Mouse (Mus musculus): ENCODE results near the gene H1f0.
A peak's percentile ranks its signal among the peaks of the same experiment; 100 is the strongest.
"Not testable (repeated sequence)": the region's sequence is repeated elsewhere in the genome, so short reads cannot be mapped to it uniquely, and the experiment has no call there.

H1f0 gene

DNA sequence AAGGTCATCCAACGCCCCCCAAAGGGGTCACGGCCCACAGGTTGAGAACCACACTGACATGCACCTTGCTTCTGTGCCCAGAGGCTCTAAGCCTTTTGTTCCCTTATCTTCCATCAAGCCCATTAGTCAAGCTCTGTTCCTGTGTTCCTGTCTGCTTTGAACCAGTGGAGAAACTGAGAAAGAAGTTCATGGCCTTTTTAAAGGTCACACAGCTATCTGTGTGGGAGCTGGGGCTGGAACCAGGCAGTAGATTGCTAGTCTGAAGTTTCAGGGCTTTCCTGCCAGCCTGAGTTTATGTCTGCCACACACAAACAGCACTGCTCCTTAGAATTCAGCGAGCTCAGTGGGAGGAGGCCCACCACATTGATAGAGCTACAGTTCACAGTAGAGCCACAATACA, 25.2 kb upstream of the H1f0 start:
- DNase-seq (ENCODE audit: low spot score in 2 of 2) = no peak

- no peak for DNase-seq (ENCODE audit: low spot score in 2 of 2)
These were observed 22.7 kb upstream of the H1f0 start for GRCm38 (mm10) chr15:79005581-79005980.

- no peak for DNase-seq (ENCODE audit: low spot score in 2 of 2)
These were observed 21.6 kb upstream of the H1f0 start for GRCm38 (mm10) chr15:79006638-79007037.

GRCm38 (mm10) chr15:79007059-79007458, 21.2 kb upstream of the H1f0 start:
- no peak for DNase-seq (ENCODE audit: low spot score in 2 of 2)

GRCm38 (mm10) chr15:79007836-79008235, 20.4 kb upstream of the H1f0 start:
- DNase-seq (ENCODE audit: low spot score in 2 of 2) = not testable (repeated sequence)

DNA sequence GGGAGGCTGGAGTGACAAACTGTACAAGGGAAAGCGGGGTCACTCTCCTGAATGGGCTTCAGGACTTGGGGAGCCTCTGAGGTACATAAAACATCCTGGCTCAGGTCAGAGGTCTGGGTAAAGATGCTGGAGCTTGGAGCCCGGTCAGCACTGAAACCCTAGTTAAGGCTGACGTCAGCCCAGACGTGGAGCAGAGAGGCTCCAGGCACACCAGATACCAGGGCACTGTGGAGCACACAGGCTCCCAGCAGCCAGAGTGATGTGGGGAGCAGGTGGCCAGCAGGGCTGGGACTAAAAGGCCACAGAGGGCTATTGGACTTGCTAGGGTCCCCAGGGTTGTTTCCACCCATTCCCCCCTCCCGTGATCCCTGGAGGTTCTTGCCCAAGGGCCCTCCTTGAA, 18.5 kb upstream of the H1f0 start:
- DNase-seq (ENCODE audit: low spot score in 2 of 2) = no peak

GRCm38 (mm10) chr15:79011550-79011949, 16.7 kb upstream of the H1f0 start:
- no peak for DNase-seq (ENCODE audit: low spot score in 2 of 2)

- DNase-seq (ENCODE audit: low spot score in 2 of 2) = peak in 1 of 2 experiments; percentile 53
These were observed 14.9 kb upstream of the H1f0 start for GRCm38 (mm10) chr15:79013382-79013781.

DNA sequence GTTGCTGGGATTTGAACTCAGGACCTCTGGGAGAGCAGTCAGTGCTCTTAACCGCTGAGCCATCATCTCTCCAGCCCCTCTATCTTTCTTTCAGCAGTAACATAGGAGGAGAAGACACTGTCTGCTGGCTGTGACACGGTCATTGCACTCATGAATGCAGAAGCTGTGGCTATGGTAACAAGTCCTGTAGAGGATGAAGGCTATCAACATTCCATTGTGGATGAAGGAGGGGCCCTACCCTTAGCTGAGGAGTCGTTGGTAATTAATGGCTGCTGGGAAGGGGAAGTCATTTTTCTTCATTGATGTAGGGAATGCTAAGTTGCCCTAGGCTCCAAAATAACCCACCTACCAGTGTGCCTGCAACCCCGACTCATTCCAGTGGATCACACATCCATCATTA, 10.1 kb upstream of the H1f0 start:
- no peak for DNase-seq (ENCODE audit: low spot score in 2 of 2)

DNA sequence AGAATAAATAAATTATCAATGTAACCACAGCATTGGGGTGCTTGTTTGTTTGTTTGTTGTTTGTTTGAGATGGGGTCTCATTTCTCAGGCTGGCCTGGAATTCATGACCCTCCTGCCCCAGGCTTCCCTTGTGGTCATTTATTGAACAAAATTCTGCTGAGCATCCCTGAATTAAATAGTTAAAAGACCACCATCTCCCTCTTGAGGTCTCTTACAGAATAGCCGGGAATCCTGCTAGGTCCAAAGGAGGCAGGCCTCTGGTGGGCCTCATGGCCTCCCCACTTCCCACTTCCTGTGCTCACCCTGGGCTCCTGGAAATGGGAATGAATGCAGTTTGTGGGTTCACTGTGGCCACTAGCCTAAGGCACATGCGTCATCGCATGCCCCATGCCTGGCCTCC, 9.4 kb upstream of the H1f0 start:
- DNase-seq (ENCODE audit: low spot score in 2 of 2) = no peak

DNA sequence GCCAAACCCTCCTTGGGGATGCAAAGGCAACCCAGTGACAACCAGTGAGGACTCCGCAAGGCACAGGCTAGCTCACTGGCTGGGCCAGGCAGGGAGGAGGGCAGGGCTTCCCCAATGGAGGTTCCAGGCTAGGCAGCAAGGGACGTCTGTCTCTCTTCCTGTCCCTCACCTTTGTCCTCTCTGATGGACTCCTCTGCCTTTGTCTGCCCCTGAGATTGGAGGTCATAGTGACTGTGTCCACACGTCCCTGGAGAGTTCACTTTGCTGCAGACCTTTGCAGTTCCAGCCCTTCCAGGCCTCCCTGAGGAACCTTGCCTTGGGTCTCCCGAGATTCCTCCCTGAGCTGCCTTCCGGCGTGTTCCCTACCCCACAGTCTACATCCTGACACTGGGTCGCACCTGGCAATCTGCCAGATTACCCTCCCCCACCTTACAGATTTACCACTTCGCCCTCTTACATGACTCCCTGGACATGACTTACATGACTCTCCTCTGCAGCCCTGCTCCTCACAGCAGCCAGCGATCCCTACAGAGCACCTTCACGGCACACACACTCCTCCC, 5.5 kb upstream of the H1f0 start:
- DNase-seq (ENCODE audit: low spot score in 2 of 2) = no peak

DNA sequence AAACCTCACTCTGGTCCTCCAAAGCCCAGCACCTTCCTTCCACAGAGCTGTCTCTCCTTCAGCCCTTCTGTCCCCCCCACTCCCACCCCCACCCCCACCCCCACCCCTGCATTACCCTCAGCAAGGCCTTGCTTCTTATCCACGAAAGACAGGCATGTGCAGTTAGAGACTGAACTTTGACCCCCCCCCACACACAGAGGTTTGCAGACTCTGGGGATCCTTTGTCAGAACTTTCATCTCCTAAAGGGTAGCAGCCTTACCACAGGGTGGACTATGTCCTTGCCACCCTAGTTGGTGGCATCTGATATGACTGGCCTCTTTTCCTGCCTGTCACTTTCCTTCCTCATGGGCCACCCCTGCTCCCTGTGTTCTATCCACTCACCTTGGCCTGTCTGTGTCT, 4.9 kb upstream of the H1f0 start:
- DNase-seq (ENCODE audit: low spot score in 2 of 2) = no peak

DNA sequence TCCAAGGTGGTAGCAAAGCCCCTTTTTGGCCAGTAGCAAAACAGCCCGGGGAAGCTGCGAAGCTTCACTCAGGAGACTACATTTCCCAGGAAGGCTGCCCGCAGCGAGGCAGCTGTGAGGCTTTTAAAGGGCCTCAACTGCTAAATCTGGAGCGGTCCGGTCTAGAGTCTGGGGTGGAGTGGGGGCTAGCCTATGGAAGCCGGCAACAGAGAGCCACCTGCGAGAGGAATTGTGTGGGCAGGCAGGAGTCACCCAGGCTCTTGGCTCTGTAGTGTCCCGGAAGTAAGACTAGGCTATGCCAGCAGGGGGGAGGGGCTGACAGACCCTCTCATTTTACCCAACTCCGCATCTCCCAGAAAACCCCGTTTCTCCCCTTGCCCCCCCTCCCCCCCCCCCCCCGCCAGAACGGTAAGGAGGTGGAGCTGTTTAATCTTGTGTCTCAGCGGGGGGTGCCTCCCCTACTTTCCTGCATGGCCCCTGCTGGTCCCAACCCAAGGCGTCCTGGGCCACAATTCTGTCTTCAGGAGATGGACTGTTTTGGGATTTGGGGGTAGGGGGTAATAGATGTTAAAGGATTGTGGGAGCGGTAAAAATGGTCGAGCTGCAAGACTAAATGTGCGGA, 2.5 kb upstream of the H1f0 start:
- no peak for DNase-seq (ENCODE audit: low spot score in 2 of 2)

DNA sequence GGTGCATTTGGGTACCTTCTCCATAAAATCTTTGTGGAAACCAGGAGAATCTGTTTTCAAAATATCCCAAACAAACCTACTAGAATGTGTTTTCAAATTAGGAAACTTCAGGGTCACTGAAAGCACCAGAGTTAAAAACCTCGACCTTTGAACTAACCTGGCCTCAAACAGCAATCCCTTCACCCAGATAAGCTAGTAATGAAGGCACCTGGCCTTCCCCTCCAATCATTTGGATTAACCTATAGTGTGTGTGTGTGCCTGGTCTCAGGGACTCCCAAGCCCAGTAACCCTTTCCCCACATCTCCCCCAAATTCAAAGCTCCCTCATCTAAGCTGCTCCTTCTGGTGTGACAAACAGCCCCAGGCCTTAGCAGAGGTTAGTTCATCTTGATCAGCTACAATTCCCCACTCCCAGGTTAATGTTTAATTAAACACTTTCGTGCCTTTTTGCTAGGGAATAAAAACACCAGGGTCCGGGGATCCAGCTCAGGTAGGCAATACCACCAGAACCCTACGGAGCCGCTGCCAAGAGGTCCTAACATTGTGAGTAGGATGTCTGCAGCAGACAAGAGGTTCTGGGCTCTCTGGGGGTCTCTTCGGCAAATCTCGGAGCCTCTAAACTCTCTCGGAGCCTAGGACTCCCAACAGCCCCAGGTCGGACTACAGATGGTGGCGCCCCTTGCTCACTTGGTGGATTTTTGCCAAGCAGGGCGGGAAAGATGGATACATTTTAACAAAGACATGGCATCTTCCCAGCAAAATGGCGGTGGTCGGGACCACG, 1.5 kb upstream of the H1f0 start:
- peak in 1 of 2 experiments; percentile 73 for DNase-seq (ENCODE audit: low spot score in 2 of 2)

DNA sequence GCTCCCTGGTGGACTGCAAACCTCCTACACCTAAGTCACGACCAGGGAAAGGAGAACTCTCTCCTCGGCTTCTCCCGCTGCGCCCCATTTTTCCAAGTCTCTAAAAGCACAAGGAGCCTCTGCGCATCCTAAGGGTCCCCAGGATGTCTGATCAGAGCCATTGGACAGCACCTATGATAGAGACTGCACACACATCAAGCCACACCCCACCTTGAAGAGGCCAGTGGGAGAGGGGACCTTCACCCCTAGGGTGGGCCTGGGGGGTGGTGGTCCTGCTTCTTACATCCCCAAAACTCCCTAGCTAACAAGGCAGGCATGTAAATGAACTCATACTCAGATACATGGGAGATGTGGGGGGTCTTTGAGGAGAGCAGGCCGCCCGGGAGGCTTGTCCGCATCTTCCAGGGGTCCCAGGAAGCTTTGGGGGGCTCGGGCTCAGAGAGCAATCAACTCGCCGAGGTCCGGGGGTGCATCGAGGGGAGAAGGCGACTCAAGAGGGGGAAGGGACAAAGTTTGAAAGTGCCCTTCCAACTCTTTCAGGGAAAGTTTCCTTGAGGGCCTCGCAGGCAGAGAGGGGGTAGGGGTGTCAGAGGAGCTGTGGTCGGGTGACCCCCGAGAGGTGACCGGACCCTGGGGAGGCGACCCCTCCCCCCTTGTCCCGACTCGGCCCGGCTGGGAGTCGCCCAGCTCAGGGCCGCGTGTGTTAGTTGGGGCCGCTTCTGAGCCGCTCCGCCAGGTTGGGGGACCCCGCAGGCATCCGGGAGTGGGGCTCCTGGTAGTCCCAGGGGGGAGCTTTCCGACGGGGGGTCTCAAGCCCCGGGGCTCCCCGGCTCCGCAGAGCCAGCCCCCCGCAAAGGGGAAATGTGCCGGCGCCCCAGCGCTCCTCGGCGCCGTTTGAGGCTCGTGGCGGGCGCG, 702 bp upstream of the H1f0 start:
- peak in 1 of 2 experiments; percentile 50 for DNase-seq (ENCODE audit: low spot score in 2 of 2)

DNA sequence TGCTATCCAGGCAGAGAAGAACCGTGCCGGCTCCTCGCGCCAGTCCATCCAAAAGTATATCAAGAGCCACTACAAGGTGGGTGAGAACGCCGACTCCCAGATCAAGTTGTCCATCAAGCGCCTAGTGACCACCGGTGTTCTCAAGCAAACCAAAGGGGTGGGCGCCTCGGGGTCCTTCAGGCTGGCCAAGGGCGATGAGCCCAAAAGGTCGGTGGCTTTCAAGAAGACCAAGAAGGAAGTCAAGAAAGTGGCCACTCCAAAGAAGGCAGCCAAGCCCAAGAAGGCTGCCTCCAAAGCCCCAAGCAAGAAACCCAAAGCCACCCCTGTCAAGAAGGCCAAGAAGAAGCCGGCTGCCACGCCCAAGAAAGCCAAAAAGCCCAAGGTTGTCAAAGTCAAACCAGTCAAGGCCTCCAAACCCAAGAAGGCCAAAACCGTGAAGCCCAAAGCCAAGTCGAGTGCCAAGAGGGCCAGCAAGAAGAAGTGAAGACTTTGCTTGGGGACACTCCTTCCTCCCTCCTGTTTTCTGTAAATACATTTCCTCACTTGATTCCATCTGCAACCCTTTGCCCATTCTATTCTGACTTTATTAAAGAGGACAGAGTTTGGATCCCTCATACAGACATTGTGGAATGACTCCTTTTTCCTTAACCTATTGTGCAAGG, 704 bp downstream of the H1f0 start:
- DNase-seq (ENCODE audit: low spot score in 2 of 2) = no peak

DNA sequence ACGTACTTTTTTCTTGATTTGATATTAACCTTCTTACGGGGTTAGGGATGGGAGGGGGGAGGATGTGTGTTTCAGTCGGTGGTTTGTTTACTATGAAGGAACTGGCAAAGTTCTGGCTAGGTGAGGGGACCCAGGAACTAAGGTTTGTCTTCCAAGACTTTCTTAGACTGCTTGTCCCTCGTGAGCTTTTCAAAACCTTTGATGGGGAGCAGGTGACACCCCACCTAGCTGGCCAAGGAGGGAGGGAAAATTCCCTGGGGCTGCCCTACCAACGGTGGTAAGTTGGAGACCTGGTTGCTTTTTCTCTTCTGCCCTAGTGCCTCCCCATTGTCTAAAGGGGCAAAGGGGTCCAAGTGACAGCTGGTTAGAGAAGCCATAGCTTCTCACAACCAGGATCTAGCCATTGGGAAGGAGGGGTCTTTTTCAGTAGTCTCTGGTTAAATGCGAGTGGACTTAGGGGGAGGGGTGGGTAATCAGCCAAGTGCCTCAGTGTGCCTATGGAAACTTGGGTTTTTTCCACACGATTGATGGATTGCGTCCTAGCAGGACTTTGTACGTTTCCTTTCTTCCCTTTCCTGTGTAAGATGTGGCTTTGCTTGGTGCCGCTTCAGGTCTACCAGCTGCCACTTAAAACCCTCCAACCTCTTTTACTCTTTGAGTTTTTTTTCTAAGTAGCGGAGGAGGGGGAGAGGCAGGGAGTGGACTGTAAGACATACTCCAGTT, 1.4 kb downstream of the H1f0 start:
- no peak for DNase-seq (ENCODE audit: low spot score in 2 of 2)

- peak; percentile 57 to 76 for DNase-seq (ENCODE audit: low spot score in 2 of 2)
These were observed 2.5 kb downstream of the H1f0 start for GRCm38 (mm10) chr15:79030551-79031435.

DNA sequence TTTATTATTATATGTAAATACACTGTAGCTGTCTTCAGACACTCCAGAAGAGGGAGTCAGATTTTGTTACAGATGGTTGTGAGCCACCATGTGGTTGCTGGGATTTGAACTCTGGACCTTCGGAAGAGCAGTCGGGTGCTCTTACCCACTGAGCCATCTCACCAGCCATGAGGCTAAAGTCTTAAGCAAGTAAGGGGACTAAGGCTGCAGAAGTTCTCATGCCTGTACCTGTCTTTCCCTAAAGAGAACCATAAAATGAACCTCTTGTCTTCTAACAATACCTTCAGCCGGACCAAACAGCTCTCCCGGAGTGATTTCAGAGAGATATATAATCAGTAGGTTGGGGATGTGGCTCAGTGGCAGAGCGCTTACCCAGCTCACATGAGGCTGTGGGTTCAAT, 3.7 kb downstream of the H1f0 start:
- not testable (repeated sequence) for DNase-seq (ENCODE audit: low spot score in 2 of 2)

DNA sequence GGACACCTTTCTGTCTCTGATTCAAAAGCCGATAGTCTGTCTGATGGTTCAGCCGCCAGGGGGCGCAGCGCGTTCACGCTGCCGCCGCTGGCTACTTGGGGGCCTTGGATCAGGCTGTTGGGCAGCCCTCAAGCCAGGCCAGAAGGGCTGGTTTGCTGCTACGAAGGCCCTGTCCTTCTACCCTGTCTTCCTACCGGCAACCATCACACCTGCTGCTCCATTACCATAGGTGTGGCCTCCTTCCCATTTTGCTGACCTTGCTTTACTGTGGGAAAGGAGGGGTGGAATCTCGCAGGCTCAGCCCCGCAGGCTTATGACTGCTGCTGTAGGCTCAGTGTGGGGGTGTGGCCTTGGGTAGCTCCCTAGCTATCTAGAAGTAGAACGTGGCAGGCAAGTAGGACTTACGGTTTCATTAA, 9.7 kb downstream of the H1f0 start:
- DNase-seq (ENCODE audit: low spot score in 2 of 2) = peak; percentile 49 to 75

Data from cerebellum, postnatal 4 days (tissue).